Comparison of ENCODE assay signal across 8 mouse cellular contexts in genomic region chr15:103322396-103322795, GRCm38 (mm10). TPM values are rescaled to one million over a fixed set of nuclear protein-coding genes. Genes with fewer than 3 reads are reported as not detected.
DNase-seq lines count a peak whose midpoint lies in the region; ATAC-seq and TF ChIP-seq lines count a peak whose summit lies in the region.

No protein-coding gene starts in this region.

- H3K27ac ChIP-seq in kidney, embryonic 15.5 days, result peak overlapping the region; percentile 10; the same call in 1 of the 2 replicates
- H3K27ac ChIP-seq in embryonic facial prominence, embryonic 13.5 days, result no peak overlapping the region
- H3K27ac ChIP-seq in hindbrain, postnatal 0 days, result peak overlapping the region; percentile 84; the same call in 1 of the 2 replicates
- H3K27ac ChIP-seq in midbrain, embryonic 16.5 days (ENCODE audit: low read length), result peak overlapping the region; percentile 77

- no peak for TF ChIP-seq CTCF in hindbrain, postnatal 0 days (IDR thresholded peaks at IDR 0.05; ENCODE audit: low read depth)

- H3K9ac ChIP-seq in kidney, embryonic 15.5 days, result peak overlapping the region; percentile 75; the same call in 1 of the 2 replicates
- H3K9ac ChIP-seq in embryonic facial prominence, embryonic 13.5 days, result peak overlapping the region; percentile 83
- H3K9ac ChIP-seq in hindbrain, postnatal 0 days (replicated peaks; ENCODE audit: low read length), result peak overlapping the region; percentile 83; the same call in 1 of the 2 replicates
- H3K9ac ChIP-seq in midbrain, embryonic 16.5 days (ENCODE audit: low read depth, low read length), result peak overlapping the region; percentile 88

- peaks cover 53% of the 10 kb centered on the region for H3K4me1 ChIP-seq in kidney, embryonic 15.5 days
- peaks cover 31% of the 10 kb centered on the region for H3K4me1 ChIP-seq in embryonic facial prominence, embryonic 13.5 days
- H3K4me1 ChIP-seq in hindbrain, postnatal 0 days (ENCODE audit: insufficient read depth, low read length), result peaks cover 11% of the 10 kb centered on the region
- peaks cover 18% of the 10 kb centered on the region for H3K4me1 ChIP-seq in midbrain, embryonic 16.5 days (ENCODE audit: control insufficient read depth, insufficient read depth, low read length)

- H3K9me3 ChIP-seq in kidney, embryonic 15.5 days (replicated peaks), result no peaks in the 10 kb centered on the region
- no peaks in the 10 kb centered on the region for H3K9me3 ChIP-seq in embryonic facial prominence, embryonic 13.5 days
- H3K9me3 ChIP-seq in hindbrain, postnatal 0 days (ENCODE audit: low read length), result no peaks in the 10 kb centered on the region
- H3K9me3 ChIP-seq in midbrain, embryonic 16.5 days (replicated peaks; ENCODE audit: control insufficient read depth, low read length, poor library complexity, severe bottlenecking), result no peaks in the 10 kb centered on the region

- ATAC-seq in kidney, embryonic 15.5 days (replicated peaks; ENCODE audit: low FRiP score), result 0 out of 2 replicates have a peak, but pooled peaks have one; percentile 1
- no peak for ATAC-seq in embryonic facial prominence, embryonic 13.5 days (ENCODE audit: insufficient number of reproducible peaks, insufficient read depth, low FRiP score, low TSS enrichment, low read depth)
- ATAC-seq in hindbrain, postnatal 0 days, result no peak
- no peak for ATAC-seq in midbrain, embryonic 16.5 days
- no peak for ATAC-seq in megakaryocyte progenitor cell, adult 5-6 weeks (replicated peaks; ENCODE audit: poor library complexity)

- no peaks in the 10 kb centered on the region for H3K27me3 ChIP-seq in kidney, embryonic 15.5 days
- no peaks in the 10 kb centered on the region for H3K27me3 ChIP-seq in embryonic facial prominence, embryonic 13.5 days
- no peaks in the 10 kb centered on the region for H3K27me3 ChIP-seq in hindbrain, postnatal 0 days (ENCODE audit: insufficient read depth, low read length)
- no peaks in the 10 kb centered on the region for H3K27me3 ChIP-seq in midbrain, embryonic 16.5 days (ENCODE audit: control insufficient read depth, insufficient read depth, low read depth, low read length)

- peak overlapping the region; percentile 61 for H3K4me3 ChIP-seq in kidney, embryonic 15.5 days (replicated peaks)
- H3K4me3 ChIP-seq in embryonic facial prominence, embryonic 13.5 days, result peak overlapping the region; percentile 65
- H3K4me3 ChIP-seq in hindbrain, postnatal 0 days (ENCODE audit: low read length), result peak overlapping the region; percentile 75
- peak overlapping the region; percentile 67 for H3K4me3 ChIP-seq in midbrain, embryonic 16.5 days (ENCODE audit: low read depth, low read length)

- H3K4me2 ChIP-seq in kidney, embryonic 15.5 days, result peak overlapping the region; percentile 77
- H3K4me2 ChIP-seq in embryonic facial prominence, embryonic 13.5 days, result peak overlapping the region; percentile 82
- peak overlapping the region; percentile 81 for H3K4me2 ChIP-seq in hindbrain, postnatal 0 days (ENCODE audit: low read depth, low read length)
- peak overlapping the region; percentile 89 for H3K4me2 ChIP-seq in midbrain, embryonic 16.5 days (ENCODE audit: low read length)

- peaks cover 12% of the 10 kb centered on the region; the same call in 1 of the 2 replicates for H3K36me3 ChIP-seq in kidney, embryonic 15.5 days
- peaks cover 28% of the 10 kb centered on the region for H3K36me3 ChIP-seq in embryonic facial prominence, embryonic 13.5 days
- H3K36me3 ChIP-seq in hindbrain, postnatal 0 days (ENCODE audit: insufficient read depth, low read length), result peaks cover 6% of the 10 kb centered on the region
- H3K36me3 ChIP-seq in midbrain, embryonic 16.5 days (ENCODE audit: control insufficient read depth, insufficient read depth, low read length), result peaks cover 6% of the 10 kb centered on the region; the same call in 1 of the 2 replicates

- DNase-seq in kidney, postnatal 14 days, result no peak
- peak; percentile 23 for DNase-seq in hindbrain, postnatal 0 days (ENCODE audit: low spot score)
- DNase-seq in right cerebral cortex, postnatal 4 days, result no peak
- no peak for DNase-seq in retina, postnatal 1 day

- WGBS in kidney, embryonic 15.5 days, result 33% methylated on average over 4 of the region's 4 CpGs
- 49% methylated on average over 4 of the region's 4 CpGs for WGBS in embryonic facial prominence, embryonic 13.5 days
- 46% methylated on average over 4 of the region's 4 CpGs for WGBS in hindbrain, postnatal 0 days
- WGBS in midbrain, embryonic 16.5 days, result 48% methylated on average over 4 of the region's 4 CpGs

RNA-seq across cellular contexts. Expression of gene Gpr84, which starts 12.0 kb away (rescaled TPM):
- 0.42 and 0.48 TPM in 2 replicates for polyA plus RNA-seq in kidney, embryonic 15.5 days (2015; fragmentation: Nextera tagmentation; extraction: Ambion mirVana)
- 0.54 and 0.62 TPM in 2 replicates for polyA plus RNA-seq in embryonic facial prominence, embryonic 13.5 days (2015; fragmentation: Nextera tagmentation; extraction: Ambion mirVana)
- total RNA-seq in hindbrain, postnatal 0 days (2014; rRNA removed), result 0.58 and 0.86 TPM in 2 replicates
- 0.30 and 0.37 TPM in 2 replicates for polyA plus RNA-seq in hindbrain, postnatal 0 days (2015; fragmentation: Nextera tagmentation; extraction: Ambion mirVana)
- 0.40 and 0.64 TPM in 2 replicates for polyA plus RNA-seq in midbrain, embryonic 16.5 days (2015; fragmentation: Nextera tagmentation; extraction: Ambion mirVana)
- 1.8 and 3.4 TPM in 2 replicates for total RNA-seq in megakaryocyte progenitor cell, adult 5-6 weeks (2015)
- 1.8 and 2.3 TPM in 2 replicates for total RNA-seq in megakaryocyte progenitor cell, adult 5-6 weeks (2017)

RNA-seq across cellular contexts. Expression of gene Zfp385a, which starts 17.5 kb away (rescaled TPM):
- 12.5 and 14.4 TPM in 2 replicates for polyA plus RNA-seq in kidney, embryonic 15.5 days (2015; fragmentation: Nextera tagmentation; extraction: Ambion mirVana)
- 10.9 and 12.2 TPM in 2 replicates for polyA plus RNA-seq in embryonic facial prominence, embryonic 13.5 days (2015; fragmentation: Nextera tagmentation; extraction: Ambion mirVana)
- 20.6 and 25.8 TPM in 2 replicates for total RNA-seq in hindbrain, postnatal 0 days (2014; rRNA removed)
- 19.8 and 23.1 TPM in 2 replicates for polyA plus RNA-seq in hindbrain, postnatal 0 days (2015; fragmentation: Nextera tagmentation; extraction: Ambion mirVana)
- polyA plus RNA-seq in midbrain, embryonic 16.5 days (2015; fragmentation: Nextera tagmentation; extraction: Ambion mirVana), result 20.1 and 22.7 TPM in 2 replicates
- total RNA-seq in megakaryocyte progenitor cell, adult 5-6 weeks (2015), result 11.5 and 12.4 TPM in 2 replicates
- 2.0 and 3.2 TPM in 2 replicates for total RNA-seq in megakaryocyte progenitor cell, adult 5-6 weeks (2017)

RNA-seq across cellular contexts. Expression of gene Itga5, which starts 44.2 kb away (rescaled TPM):
- polyA plus RNA-seq in kidney, embryonic 15.5 days (2015; fragmentation: Nextera tagmentation; extraction: Ambion mirVana), result 32.8 and 41.3 TPM in 2 replicates
- polyA plus RNA-seq in embryonic facial prominence, embryonic 13.5 days (2015; fragmentation: Nextera tagmentation; extraction: Ambion mirVana), result 41.2 and 41.5 TPM in 2 replicates
- 8.2 and 8.3 TPM in 2 replicates for total RNA-seq in hindbrain, postnatal 0 days (2014; rRNA removed)
- 4.9 and 5.0 TPM in 2 replicates for polyA plus RNA-seq in hindbrain, postnatal 0 days (2015; fragmentation: Nextera tagmentation; extraction: Ambion mirVana)
- polyA plus RNA-seq in midbrain, embryonic 16.5 days (2015; fragmentation: Nextera tagmentation; extraction: Ambion mirVana), result 5.8 and 7.4 TPM in 2 replicates
- 16.4 and 17.3 TPM in 2 replicates for total RNA-seq in megakaryocyte progenitor cell, adult 5-6 weeks (2015)
- 8.4 and 10.5 TPM in 2 replicates for total RNA-seq in megakaryocyte progenitor cell, adult 5-6 weeks (2017)

RNA-seq across cellular contexts. Expression of gene Copz1, which starts 49.9 kb away (rescaled TPM):
- 298 and 300 TPM in 2 replicates for polyA plus RNA-seq in kidney, embryonic 15.5 days (2015; fragmentation: Nextera tagmentation; extraction: Ambion mirVana)
- polyA plus RNA-seq in embryonic facial prominence, embryonic 13.5 days (2015; fragmentation: Nextera tagmentation; extraction: Ambion mirVana), result 254 and 287 TPM in 2 replicates
- 149 and 155 TPM in 2 replicates for total RNA-seq in hindbrain, postnatal 0 days (2014; rRNA removed)
- polyA plus RNA-seq in hindbrain, postnatal 0 days (2015; fragmentation: Nextera tagmentation; extraction: Ambion mirVana), result 181 TPM in 2 replicates
- polyA plus RNA-seq in midbrain, embryonic 16.5 days (2015; fragmentation: Nextera tagmentation; extraction: Ambion mirVana), result 200 and 205 TPM in 2 replicates
- total RNA-seq in megakaryocyte progenitor cell, adult 5-6 weeks (2015), result 245 and 256 TPM in 2 replicates
- total RNA-seq in megakaryocyte progenitor cell, adult 5-6 weeks (2017), result 75.9 and 91.4 TPM in 2 replicates
